Mouse (Mus musculus) ES-E14 (cell line): Measurements from ENCODE around the gene Dlg4.

ENCODE experiments used
- CHD2 ChIP-seq: IDR thresholded peaks from 2 replicates; pipeline ENCODE4 v1.6.1; 2014; ENCODE audit warnings: mild to moderate bottlenecking, low read depth, low read length, inconsistent platforms
- HCFC1 ChIP-seq: IDR thresholded peaks from 2 replicates; pipeline ENCODE4 v1.6.1; 2012; ENCODE audit warnings: low read length, inconsistent platforms, borderline replicate concordance; ENCODE audit not compliant: insufficient read depth
- MAFK ChIP-seq: IDR thresholded peaks from 2 replicates; pipeline ENCODE4 v1.6.1; 2014; ENCODE audit warnings: mild to moderate bottlenecking, low read depth, low read length, inconsistent platforms; ENCODE audit not compliant: insufficient read depth
- ZC3H11A ChIP-seq: IDR thresholded peaks from 2 replicates; pipeline ENCODE4 v1.6.1; 2012; ENCODE audit warnings: low read depth, mild to moderate bottlenecking, inconsistent platforms, low read length, borderline replicate concordance
- ZNF384 ChIP-seq: IDR thresholded peaks from 2 replicates; pipeline ENCODE4 v1.6.1; 2012; ENCODE audit warnings: low read depth, low read length, inconsistent platforms

DNA sequence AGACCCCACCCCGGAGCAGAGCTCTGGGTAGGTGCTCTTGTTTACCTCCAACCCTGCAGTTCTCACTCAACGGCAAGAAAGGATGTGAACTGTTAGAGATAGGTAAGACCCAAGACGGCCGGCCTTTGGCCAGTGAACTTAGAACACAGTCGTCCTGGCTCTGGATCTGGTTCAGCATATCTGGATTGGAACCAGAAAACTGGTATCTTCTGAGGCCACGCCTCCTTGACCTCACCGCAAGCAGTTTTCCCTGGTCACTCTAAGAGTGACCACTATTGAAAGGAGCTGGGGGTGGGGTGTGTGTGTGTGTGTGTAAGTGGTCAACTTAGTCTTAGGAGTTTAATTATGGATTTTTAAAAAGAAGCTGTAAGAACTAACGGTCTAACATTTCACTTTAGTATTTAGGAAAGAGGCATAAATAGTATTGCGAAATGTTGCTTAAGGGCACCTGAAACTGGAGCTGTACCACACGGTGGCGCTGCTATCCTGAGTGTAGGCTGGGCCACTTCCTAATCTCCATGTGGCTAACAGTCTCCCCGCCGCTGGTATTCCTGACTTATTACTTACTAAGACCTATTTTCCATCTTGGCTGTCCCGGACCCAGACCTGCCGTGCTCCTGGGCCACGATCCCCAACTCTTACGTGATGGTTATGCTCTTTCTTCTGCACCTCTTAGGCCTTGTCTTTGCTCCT, 57.8 kb downstream of the Dlg4 start:
- no peak; the same call in 1 of the 2 replicates for TF ChIP-seq MAFK
- TF ChIP-seq CHD2, result no peak
- TF ChIP-seq ZNF384, result no peak
- TF ChIP-seq HCFC1, result no peak
- TF ChIP-seq ZC3H11A, result peak; percentile 34; the same call in 1 of the 2 replicates
